Mouse (Mus musculus) adipocyte (in vitro differentiated cells): ENCODE data around the gene Gm10447.

Experiments used
- DNase-seq: peaks from one replicate; pipeline ENCODE4 v3.0.0-alpha.2; 2016; ENCODE audit warnings: low spot score

Gm10447 gene

GRCm38 (mm10) chr11:53456474-53457371, at the start of gene Gm10447, which contains the start of gene Shroom1:
Gene Gm10447 (minus strand): TSS chr11:53457110.
Gene Shroom1 (plus strand): TSS chr11:53457205.
- DNase-seq, result peak; percentile 55

DNA sequence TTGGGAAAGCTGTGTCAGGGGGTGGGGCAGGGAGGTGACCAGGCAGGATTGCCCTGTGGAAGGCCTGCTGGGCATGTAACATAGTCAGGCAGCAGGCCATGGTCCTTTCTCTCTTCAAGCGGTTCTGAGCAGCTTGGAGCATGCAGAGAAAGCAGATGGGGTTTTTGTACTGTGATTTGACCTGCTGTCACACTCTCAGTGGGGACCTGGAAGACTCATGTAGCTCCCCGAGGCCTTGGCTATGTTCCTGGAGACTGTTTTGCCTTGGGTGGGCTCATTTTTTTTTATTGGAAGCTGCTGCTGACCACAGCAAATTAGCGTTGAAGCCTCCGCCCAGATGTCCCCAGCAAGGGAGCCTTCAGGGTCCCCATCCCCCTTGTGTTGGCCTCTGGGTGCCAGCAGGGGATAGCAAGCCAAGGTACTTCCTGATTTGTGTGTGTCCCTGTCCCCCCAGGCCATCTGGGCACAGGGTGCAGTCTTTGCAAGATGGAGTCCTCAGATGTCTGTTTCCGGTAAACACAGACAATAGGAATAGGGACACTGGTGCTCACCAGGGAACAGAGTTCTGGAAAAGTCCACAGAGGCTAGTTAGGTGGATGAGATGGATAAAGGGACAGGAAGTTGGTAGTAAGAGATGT, 48.2 kb upstream of the Gm10447 start:
- no peak for DNase-seq

DNA sequence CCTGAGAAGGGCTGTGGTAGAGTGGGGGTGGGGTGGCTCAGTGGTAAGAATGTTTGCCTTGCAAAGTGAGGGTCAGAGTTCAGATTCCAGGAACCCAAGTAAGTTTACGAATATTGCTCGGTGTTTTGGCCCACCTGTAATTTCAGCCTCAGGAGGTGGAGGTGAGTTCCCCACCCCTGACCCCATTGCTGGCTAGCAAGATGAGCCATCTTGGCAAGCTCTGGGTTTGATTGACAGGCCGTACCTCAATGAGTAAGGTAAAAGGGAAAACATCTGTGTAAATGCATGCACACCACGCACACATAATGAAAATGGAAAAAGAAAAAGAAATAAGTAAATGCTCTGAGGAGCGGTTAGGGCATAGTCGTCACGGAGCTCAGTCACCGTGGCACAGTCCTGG, 47.5 kb upstream of the Gm10447 start:
- DNase-seq, result no peak

- DNase-seq, result no peak
Measured at GRCm38 (mm10) chr11:53503738-53504137, 46.8 kb upstream of the Gm10447 start.

GRCm38 (mm10) chr11:53502039-53502765, 45.3 kb upstream of the Gm10447 start:
- DNase-seq, result no peak

- peak; percentile 54 for DNase-seq
Measured at GRCm38 (mm10) chr11:53500569-53500968, 43.7 kb upstream of the Gm10447 start.

GRCm38 (mm10) chr11:53496946-53497345, 40.0 kb upstream of the Gm10447 start:
- DNase-seq, result no peak

GRCm38 (mm10) chr11:53495417-53495816, 38.5 kb upstream of the Gm10447 start:
- DNase-seq, result peak; percentile 53

DNA sequence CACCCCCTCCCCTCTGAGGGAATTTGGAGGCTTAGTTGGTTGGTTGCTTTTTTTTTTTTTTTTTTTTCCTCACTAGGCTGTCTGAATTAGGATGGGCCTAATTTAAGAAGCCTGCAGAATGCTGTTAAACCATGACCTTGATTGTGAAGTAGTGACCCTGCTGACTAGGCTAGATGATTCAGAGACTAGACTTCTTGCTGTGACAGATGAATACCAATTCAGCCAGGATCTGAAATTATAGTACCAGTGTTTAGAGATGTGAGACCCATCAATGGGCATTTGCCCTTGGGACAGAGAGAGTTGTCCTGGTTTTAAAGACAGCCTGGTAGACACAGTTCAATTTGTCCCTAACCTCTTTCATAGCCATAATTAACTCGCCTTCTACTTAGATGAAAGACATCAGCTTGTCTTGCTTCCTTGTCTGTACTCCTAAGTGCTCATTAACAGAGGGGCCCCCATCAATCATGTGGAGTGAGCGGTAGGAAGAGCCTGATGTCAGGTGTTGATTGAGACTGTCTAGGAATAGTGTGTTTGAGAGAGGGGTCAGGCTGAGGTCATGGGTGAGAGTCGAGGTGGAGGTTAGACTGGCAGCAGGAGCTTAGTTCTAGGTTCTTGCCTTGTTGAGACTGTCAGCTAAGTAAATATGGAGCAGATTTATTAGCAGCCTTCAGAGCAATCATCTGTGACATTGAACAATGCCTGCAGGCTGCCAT, 36.5 kb upstream of the Gm10447 start:
- DNase-seq, result no peak

GRCm38 (mm10) chr11:53491954-53492401, 35.1 kb upstream of the Gm10447 start:
- peak; percentile 46 for DNase-seq

- DNase-seq, result no peak
Measured at GRCm38 (mm10) chr11:53489421-53489820, 32.5 kb upstream of the Gm10447 start.

DNA sequence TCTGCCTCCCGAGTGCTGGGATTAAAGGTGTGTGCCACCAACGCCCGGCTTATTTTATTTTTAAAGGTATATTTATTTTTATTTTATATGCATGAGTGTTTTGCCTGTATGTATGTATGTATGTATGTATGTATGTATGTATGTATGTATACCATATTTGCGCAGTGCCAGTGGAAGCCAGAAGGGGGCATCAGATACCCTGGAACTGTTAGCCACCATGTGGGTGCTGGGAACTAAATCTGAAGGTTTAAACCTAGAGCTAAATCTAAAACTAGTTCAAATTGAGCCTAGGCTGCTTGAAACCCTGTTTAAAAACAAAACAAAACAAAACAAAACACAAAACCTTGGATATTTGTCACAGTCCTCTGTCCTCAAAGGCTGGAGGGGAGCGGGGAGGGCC, 32.1 kb upstream of the Gm10447 start:
- DNase-seq, result no peak

- DNase-seq, result no peak
Measured at GRCm38 (mm10) chr11:53486822-53487594, 30.1 kb upstream of the Gm10447 start.

GRCm38 (mm10) chr11:53486351-53486750, 29.4 kb upstream of the Gm10447 start:
- no peak for DNase-seq

- no peak for DNase-seq
Measured at GRCm38 (mm10) chr11:53485719-53486118, 28.8 kb upstream of the Gm10447 start.

- no peak for DNase-seq
Measured at GRCm38 (mm10) chr11:53483159-53483891, 26.4 kb upstream of the Gm10447 start.

DNA sequence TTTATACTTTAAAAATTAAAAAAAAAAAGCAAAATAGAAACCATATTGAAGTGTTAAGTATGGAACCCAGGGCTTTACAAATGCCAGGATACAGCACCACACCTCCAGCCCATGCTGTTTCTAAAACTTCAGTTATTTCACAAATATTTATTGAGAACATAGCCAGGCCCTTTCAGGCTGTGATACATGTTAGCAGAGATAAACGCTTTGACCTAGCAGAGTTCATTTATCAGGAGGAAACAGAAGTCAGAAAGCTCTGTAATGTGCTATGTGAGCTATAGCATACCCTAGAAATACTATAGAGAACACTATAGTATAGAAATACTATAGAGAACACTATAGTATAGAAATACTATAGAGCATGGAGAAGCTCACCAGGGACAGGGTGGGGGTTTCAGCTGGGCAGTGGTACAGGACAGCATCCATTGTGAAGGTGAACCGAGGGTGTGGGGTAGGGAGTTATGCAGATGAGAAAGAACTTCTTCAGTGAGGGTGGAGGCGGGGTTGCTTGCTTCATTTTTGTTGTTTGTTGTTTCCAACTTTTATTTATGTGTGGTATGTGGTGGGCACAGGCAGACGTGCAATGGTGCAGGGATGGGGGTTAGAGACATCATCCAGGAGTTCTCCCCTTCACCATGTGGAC, 24.3 kb upstream of the Gm10447 start:
- DNase-seq, result no peak

- DNase-seq, result no peak
Measured at GRCm38 (mm10) chr11:53479783-53480301, 22.9 kb upstream of the Gm10447 start, which contains the start of the genes Gm9945 and Sowaha. Gene Gm9945 (plus strand): TSS chr11:53480166. Gene Sowaha (minus strand): TSS chr11:53480274.

DNA sequence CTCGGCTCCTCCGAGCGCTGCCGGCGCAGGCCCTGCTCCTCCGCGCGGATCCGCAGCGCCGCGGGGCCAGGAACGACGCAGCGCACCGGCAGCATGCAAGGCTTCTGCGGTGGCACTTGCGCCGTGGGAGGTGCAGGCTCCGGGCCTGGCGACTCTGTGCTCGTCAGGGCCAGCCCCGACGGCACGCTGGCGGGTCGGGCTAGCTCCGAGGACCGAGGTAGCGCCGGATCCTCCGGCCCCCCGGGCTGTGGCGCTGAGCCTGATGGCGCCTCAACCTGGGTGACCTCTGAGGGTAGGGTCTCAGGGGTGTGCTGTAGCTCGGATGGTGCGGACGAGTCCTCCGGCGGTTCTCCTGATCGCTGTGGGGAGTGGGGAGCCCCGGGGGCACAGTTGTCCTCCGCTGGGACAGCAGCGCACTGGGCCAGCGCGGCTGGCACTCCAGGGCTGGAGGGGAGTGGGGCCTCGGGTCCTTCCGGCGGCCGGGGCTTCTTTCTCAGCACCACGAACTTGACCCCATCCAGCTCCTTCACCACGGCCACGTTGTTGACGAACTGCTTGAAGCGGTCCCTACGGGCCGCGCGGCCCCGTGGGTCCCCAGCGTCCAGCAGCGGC, 22.4 kb upstream of the Gm10447 start:
- no peak for DNase-seq
